Mouse (Mus musculus) small intestine, adult 2 months (tissue): Measurements from ENCODE around the gene Them7. TPM values are rescaled to one million over a fixed set of nuclear protein-coding genes. Genes with fewer than 3 reads are reported as not detected.

Experiments
- H3K27ac ChIP-seq: fragments of 200-500 bp; 2 replicates; pipeline ENCODE4 v1.5.1; 2012; ENCODE audit warnings: low read depth, low read length, control low read depth, inconsistent platforms; ENCODE audit not compliant: insufficient read depth
- H3K27me3 ChIP-seq: fragments of 200-500 bp; 2 replicates; pipeline ENCODE4 v1.6.1; 2012; ENCODE audit warnings: mild to moderate bottlenecking, moderate library complexity, low read length, inconsistent platforms; ENCODE audit not compliant: control insufficient read depth, insufficient read depth
- H3K36me3 ChIP-seq: fragments of 200-500 bp; 2 replicates; pipeline ENCODE4 v1.6.1; 2012; ENCODE audit warnings: mild to moderate bottlenecking, low read length, control low read depth, inconsistent platforms; ENCODE audit not compliant: control insufficient read depth, insufficient read depth
- H3K4me1 ChIP-seq: fragments of 200-500 bp; 2 replicates; pipeline ENCODE4 v1.6.1; 2012; ENCODE audit warnings: low read length, inconsistent platforms, mixed read lengths; ENCODE audit not compliant: control insufficient read depth, insufficient read depth, insufficient read length
- H3K4me3 ChIP-seq: fragments of 200-500 bp; 2 replicates; pipeline ENCODE4 v1.5.1; 2012; ENCODE audit warnings: low read depth, mild to moderate bottlenecking, control low read depth, inconsistent platforms, low read length, moderate library complexity
- CTCF ChIP-seq: fragments of 200-500 bp; IDR thresholded peaks from 2 replicates; pipeline ENCODE4 v1.5.1; 2012; ENCODE audit warnings: low read depth, mild to moderate bottlenecking, control low read depth, inconsistent platforms, low read length, moderate library complexity, mixed read lengths; ENCODE audit not compliant: insufficient replicate concordance, insufficient read length; ENCODE audit errors: extremely low read depth
- POLR2A ChIP-seq: fragments of 200-500 bp; IDR thresholded peaks from 2 replicates; pipeline ENCODE4 v1.6.1; 2012; ENCODE audit warnings: low read depth, mild to moderate bottlenecking, control low read depth, inconsistent platforms, low read length, moderate library complexity
- WGBS: fragments of 180-500 bp; shearing (Covaris S2); methylation state at CpG from one replicate; pipeline ENCODE4 v1.1.7; 2018; 5-methylcytosine and 5-hydroxymethylcytosine counted together
- polyA plus RNA-seq: library from polyadenylated mRNA; depleted of rRNA; stranded (reverse); fragments of >200 nt; gene quantifications from 2 replicates; pipeline ENCODE4 v1.2.3, GENCODE M21; 2012

The Them7 gene
- polyA plus RNA-seq, 1 experiment = not detected

GRCm38 (mm10) chr2:105326067-105326466 is 101.9 kb downstream of the Them7 start:
- no peak for TF ChIP-seq POLR2A
- no peak for TF ChIP-seq CTCF
- H3K4me3 ChIP-seq = no peak overlapping the region
- H3K27ac ChIP-seq = no peak overlapping the region
- no peaks in the 10 kb centered on the region for H3K27me3 ChIP-seq
- WGBS = 84% methylated on average over 5 of the region's 5 CpGs
- no peaks in the 10 kb centered on the region for H3K4me1 ChIP-seq
- H3K36me3 ChIP-seq = no peaks in the 10 kb centered on the region

- Histone ChIP-seq H3K4me1 (no peaks in the 10 kb centered on the region), H3K36me3 (no peaks in the 10 kb centered on the region), H3K27me3 (no peaks in the 10 kb centered on the region), H3K27ac (no peak overlapping the region), H3K4me3 (no peak overlapping the region)
- no peak for TF ChIP-seq POLR2A
- no peak for TF ChIP-seq CTCF
- 85% methylated on average over 4 of the region's 4 CpGs for WGBS
Observed at GRCm38 (mm10) chr2:105330024-105330423, 105.9 kb downstream of the Them7 start.

- Histone ChIP-seq H3K4me1 (no peaks in the 10 kb centered on the region), H3K27me3 (no peaks in the 10 kb centered on the region), H3K27ac (no peak overlapping the region), H3K4me3 (no peak overlapping the region), H3K36me3 (no peaks in the 10 kb centered on the region)
- WGBS = 51% methylated on average over 8 of the region's 8 CpGs
- TF ChIP-seq POLR2A (no peak), CTCF (no peak)
Observed at GRCm38 (mm10) chr2:105333107-105333506, 109.0 kb downstream of the Them7 start.

- no peak overlapping the region for H3K4me3 ChIP-seq
- H3K4me1 ChIP-seq = no peaks in the 10 kb centered on the region
- TF ChIP-seq POLR2A = no peak
- peak; percentile 52; the same call in 1 of the 2 replicates for TF ChIP-seq CTCF
- H3K27me3 ChIP-seq = no peaks in the 10 kb centered on the region
- H3K36me3 ChIP-seq = no peaks in the 10 kb centered on the region
- H3K27ac ChIP-seq = no peak overlapping the region
- 46% methylated on average over 10 of the region's 10 CpGs for WGBS
Observed at GRCm38 (mm10) chr2:105333976-105334713, 110.0 kb downstream of the Them7 start.

- TF ChIP-seq CTCF (no peak), POLR2A (no peak)
- Histone ChIP-seq H3K4me3 (no peak overlapping the region), H3K27ac (no peak overlapping the region), H3K27me3 (no peaks in the 10 kb centered on the region), H3K36me3 (no peaks in the 10 kb centered on the region), H3K4me1 (no peaks in the 10 kb centered on the region)
- WGBS = 72% methylated on average over 2 of the region's 2 CpGs
Observed at GRCm38 (mm10) chr2:105335661-105336060, 111.5 kb downstream of the Them7 start.

- H3K27ac ChIP-seq = no peak overlapping the region
- 24% methylated on average over 12 of the region's 12 CpGs for WGBS
Observed at GRCm38 (mm10) chr2:105336314-105337027, 112.4 kb downstream of the Them7 start.

GRCm38 (mm10) chr2:105337171-105337875 is 113.2 kb downstream of the Them7 start:
- Histone ChIP-seq H3K36me3 (no peaks in the 10 kb centered on the region), H3K4me3 (no peak overlapping the region), H3K27me3 (no peaks in the 10 kb centered on the region), H3K4me1 (no peaks in the 10 kb centered on the region), H3K27ac (no peak overlapping the region)
- TF ChIP-seq POLR2A (no peak), CTCF (no peak)
- WGBS = 57% methylated on average over 8 of the region's 8 CpGs

More at GRCm38 (mm10) chr2:105336314-105337027, 112.4 kb downstream of the Them7 start:
- TF ChIP-seq POLR2A = no peak
- TF ChIP-seq CTCF = no peak
- Histone ChIP-seq H3K36me3 (no peaks in the 10 kb centered on the region), H3K4me1 (no peaks in the 10 kb centered on the region), H3K27me3 (no peaks in the 10 kb centered on the region), H3K4me3 (no peak overlapping the region)
